Mouse (Mus musculus): Measurements from ENCODE around the gene Mrps33. TPM values are rescaled to one million over a fixed set of nuclear protein-coding genes. Genes with fewer than 3 reads are reported as not detected.

Gene Mrps33
- polyA plus RNA-seq, 1 experiment from 2014 or later, result 205 TPM

DNA sequence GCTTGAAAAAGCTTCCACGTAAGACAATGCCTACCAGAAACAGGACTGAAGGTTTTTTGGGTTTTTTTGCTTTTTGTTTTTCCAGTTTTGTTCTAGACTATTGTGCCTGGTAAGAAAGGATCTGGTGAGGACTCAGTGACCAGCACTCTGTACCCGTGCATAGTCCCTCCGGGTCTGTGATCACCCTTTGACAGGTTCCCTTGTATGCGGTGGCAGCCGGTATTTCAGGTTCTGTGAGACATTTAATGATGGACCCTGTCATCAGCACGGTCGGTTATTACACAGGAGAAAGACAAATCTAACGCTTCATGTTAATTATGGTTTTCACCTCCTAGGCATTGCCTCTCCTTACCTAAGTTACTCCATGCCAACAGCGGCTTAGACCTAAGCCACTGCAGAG is 35.8 kb downstream of the Mrps33 start:
- Histone ChIP-seq H3K4me3 (no peak overlapping the region), H3K9ac (no peak overlapping the region), H3K4me1 (no peaks in the 10 kb centered on the region), H3K36me3 (no peaks in the 10 kb centered on the region), H3K27ac (no peak overlapping the region), H3K9me3 (replicated peaks) (no peaks in the 10 kb centered on the region), H3K4me2 (replicated peaks) (no peak overlapping the region), H3K27me3 (no peaks in the 10 kb centered on the region)
- ATAC-seq (ENCODE audit: low FRiP score), result no peak
- 88% methylated on average over 9 of the region's 9 CpGs for WGBS

DNA sequence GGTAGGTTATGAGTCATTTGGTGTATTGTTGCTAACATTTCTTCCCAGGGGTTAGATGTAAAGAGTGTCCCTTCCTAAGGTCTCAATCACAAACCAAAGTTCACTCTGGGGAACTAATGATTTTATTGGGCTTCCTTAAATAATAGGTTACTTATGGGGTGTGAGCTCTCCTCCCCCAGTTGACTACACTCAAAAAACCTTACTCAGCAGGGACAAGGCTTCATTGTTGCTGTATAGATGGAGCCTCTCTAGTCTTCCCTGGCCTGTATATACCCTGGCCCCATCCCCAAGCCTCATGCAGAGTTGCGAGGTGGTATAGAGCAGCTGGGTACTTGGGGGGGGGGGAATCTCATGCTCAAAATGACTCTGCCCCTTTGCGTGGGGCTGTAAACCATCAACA is 53.6 kb downstream of the Mrps33 start:
- Histone ChIP-seq H3K4me1 (no peaks in the 10 kb centered on the region), H3K36me3 (no peaks in the 10 kb centered on the region), H3K4me2 (replicated peaks) (no peak overlapping the region), H3K4me3 (no peak overlapping the region), H3K27me3 (no peaks in the 10 kb centered on the region), H3K27ac (no peak overlapping the region), H3K9ac (no peak overlapping the region), H3K9me3 (replicated peaks) (no peaks in the 10 kb centered on the region)
- WGBS, result 81% methylated on average over 2 of the region's 2 CpGs
- no peak for ATAC-seq (ENCODE audit: low FRiP score)

Other genes starting within 250 kb of the Mrps33 start
- gene Adck2, start 237.1 kb downstream of the Mrps33 start, polyA plus RNA-seq (2016; fragmentation: Nextera tagmentation; extraction: Ambion mirVana), result 39.5 and 40.4 TPM in 2 replicates
- 0.65 TPM in 1 of 2 replicates, not detected in the other for gene Gm42420, start 225.2 kb downstream of the Mrps33 start, polyA plus RNA-seq (2016; fragmentation: Nextera tagmentation; extraction: Ambion mirVana)
- 255 and 307 TPM in 2 replicates for gene Ndufb2, start 218.4 kb downstream of the Mrps33 start, polyA plus RNA-seq (2016; fragmentation: Nextera tagmentation; extraction: Ambion mirVana)
- gene Braf, start 85.5 kb downstream of the Mrps33 start, polyA plus RNA-seq (2016; fragmentation: Nextera tagmentation; extraction: Ambion mirVana), result 25.7 and 29.2 TPM in 2 replicates
- 17.1 and 19.4 TPM in 2 replicates for gene Tmem178b, start 62.3 kb upstream of the Mrps33 start, polyA plus RNA-seq (2016; fragmentation: Nextera tagmentation; extraction: Ambion mirVana)

Data from hindbrain, embryonic 12.5 days (tissue).